Mouse (Mus musculus) Patski (cell line): ENCODE results near the gene Ptpn23. TPM values are rescaled to one million over a fixed set of nuclear protein-coding genes. Genes with fewer than 3 reads are reported as not detected.
"Not testable (repeated sequence)": the region's sequence is repeated elsewhere in the genome, so short reads cannot be mapped to it uniquely, and the experiment has no call there.

ENCODE experiments used
- ATAC-seq: fragments of 100-300 bp; one replicate; pipeline ENCODE4 v1.8.0; 2021
- CTCF ChIA-PET: fragments of 350-600 bp; sonication (Branson Sonifier 250); formaldehyde crosslinking; loops from one replicate; lab custom pipeline; 2022; ENCODE audit warnings: inconsistent platforms; lab: Charles Lee
- POLR2A ChIA-PET: fragments of 350-600 bp; sonication (Branson Sonifier 250); formaldehyde crosslinking; loops from one replicate; lab custom pipeline; 2022; ENCODE audit warnings: antibody characterized with exemption, inconsistent platforms; lab: Charles Lee
- DNase-seq: peaks from one replicate; pipeline ENCODE4 v3.0.0-alpha.2; 2011; ENCODE audit warnings: low read depth, low spot score
- H3K27me3 ChIP-seq: fragments of 371-371 bp; one replicate; pipeline ENCODE4 v1.5.1; 2021
- CTCF ChIP-seq: fragments of 100-300 bp; IDR thresholded peaks from one replicate; pipeline ENCODE4 v1.5.1; 2021
- in situ Hi-C: fragments of 300-500 bp; cut with MboI; formaldehyde crosslinking; loops from 3 replicates; pipeline ENCODE4 v1.11.1; 2018; ENCODE audit warnings: low pct_unique_long_range_greater_than_20kb, mixed read lengths
- polyA plus RNA-seq: library from polyadenylated mRNA; unstranded; gene quantifications from one replicate; pipeline ENCODE4 v1.2.3, GENCODE M21; 2021

The Ptpn23 gene
- polyA plus RNA-seq, 1 experiment from 2014 or later = 107 TPM

DNA sequence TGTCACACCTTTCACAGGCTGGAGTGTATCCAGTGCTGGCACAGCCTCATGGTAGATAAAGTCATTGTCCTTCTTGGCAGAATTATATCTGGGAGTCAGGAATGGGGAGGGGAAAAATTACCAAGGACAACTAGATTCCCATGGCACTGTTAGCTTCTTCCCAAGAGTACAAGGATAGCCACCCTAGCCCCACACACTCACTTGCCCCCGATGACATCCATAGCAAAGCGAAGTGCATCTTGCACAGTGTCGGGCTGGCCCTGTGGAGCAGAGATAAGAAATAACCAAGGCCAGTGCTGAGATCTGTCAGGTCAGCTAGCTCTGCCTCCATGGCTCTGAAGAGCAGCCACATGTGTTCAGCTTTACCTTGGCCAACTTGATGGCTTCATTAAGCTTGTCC lies 17.2 kb downstream of the Ptpn23 start:
- in situ Hi-C loops = no loop called here
- ATAC-seq = no peak
- no peaks in the 10 kb centered on the region for H3K27me3 ChIP-seq
- no peak for DNase-seq
- POLR2A ChIA-PET = interaction anchor here (0.8 kb wide), 1 partner anchor 14 kb away, joined by 3 read pairs; no protein-coding TSS in a partner anchor
- CTCF ChIA-PET = no interaction called here
- no peak for TF ChIP-seq CTCF

DNA sequence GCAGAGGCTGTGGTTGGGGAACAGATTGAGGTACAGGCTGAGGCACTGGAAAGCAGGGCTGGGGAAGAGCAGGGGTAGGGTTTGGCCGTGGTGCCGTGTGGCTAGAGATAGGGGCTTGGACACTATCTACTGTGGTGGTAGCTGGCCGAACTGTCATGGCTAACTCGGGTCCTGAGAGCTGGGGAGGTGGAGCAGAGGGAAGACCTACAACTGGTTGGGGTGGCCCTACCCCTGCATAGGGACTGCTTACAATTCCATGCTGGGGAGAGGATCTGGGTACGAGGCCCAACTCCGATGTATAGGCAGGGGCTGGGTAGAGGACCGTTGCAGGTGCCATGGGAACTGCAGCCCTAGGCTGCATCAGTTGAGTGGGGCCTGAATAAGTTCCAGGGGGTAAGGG lies 20.0 kb downstream of the Ptpn23 start:
- ATAC-seq (no peak), DNase-seq (no peak)
- TF ChIP-seq CTCF = no peak
- in situ Hi-C loops = no loop called here
- ChIA-PET CTCF (no interaction called here), POLR2A (no interaction called here)
- no peaks in the 10 kb centered on the region for H3K27me3 ChIP-seq

DNA sequence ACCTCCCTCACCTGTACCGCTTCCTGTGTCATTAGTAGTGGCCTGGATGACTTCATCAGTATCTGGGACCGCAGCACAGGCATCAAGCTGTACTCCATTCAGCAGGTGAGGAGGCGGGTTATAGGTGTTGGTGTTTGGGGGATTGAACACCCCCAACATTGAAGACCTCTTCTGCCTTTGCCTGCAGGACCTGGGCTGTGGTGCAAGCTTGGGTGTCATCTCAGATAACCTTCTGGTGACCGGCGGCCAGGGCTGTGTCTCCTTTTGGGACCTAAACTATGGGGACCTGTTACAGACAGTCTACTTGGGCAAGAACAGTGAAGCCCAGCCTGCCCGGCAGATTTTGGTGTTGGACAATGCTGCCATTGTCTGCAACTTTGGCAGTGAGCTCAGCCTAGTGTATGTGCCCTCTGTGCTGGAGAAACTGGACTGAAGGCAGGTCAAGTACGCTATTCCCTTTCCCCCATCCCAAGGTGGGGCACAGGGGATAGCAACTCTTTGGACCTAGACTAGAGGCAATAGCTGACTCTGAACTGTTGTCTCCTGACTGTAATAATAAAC lies 23.6 kb downstream of the Ptpn23 start:
- DNase-seq (no peak), ATAC-seq (no peak)
- CTCF ChIA-PET = interaction anchor here (1.1 kb wide), 1 partner anchor 190 kb away, joined by 3 read pairs; no protein-coding TSS in a partner anchor
- no peaks in the 10 kb centered on the region for H3K27me3 ChIP-seq
- in situ Hi-C loops = no loop called here
- POLR2A ChIA-PET = interaction anchor here (0.8 to 2.1 kb wide), 2 partner anchors 22 to 23 kb away, joined by 3 to 5 read pairs; no protein-coding TSS in a partner anchor
- no peak for TF ChIP-seq CTCF

DNA sequence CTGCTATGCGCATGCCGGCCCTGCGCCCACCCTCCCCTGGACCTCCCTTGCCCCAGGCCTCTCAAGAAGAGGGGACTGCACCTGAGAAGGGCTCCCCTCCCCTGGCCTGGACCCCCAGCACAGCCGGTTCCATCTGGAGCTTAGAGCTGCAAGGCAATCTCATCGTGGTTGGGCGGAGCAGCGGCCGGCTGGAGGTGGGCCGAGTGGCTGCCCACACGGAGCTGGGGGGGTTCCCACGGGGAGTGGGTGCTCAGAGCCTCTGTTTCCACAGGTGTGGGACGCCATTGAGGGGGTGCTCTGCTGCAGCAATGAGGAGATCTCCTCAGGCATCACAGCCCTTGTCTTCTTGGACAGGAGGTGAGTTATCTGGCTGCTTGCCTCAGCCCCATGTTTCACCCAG lies 26.7 kb downstream of the Ptpn23 start:
- TF ChIP-seq CTCF = no peak
- no peaks in the 10 kb centered on the region for H3K27me3 ChIP-seq
- ATAC-seq (no peak), DNase-seq (no peak)
- ChIA-PET CTCF (no interaction called here), POLR2A (no interaction called here)
- in situ Hi-C loops = no loop called here

DNA sequence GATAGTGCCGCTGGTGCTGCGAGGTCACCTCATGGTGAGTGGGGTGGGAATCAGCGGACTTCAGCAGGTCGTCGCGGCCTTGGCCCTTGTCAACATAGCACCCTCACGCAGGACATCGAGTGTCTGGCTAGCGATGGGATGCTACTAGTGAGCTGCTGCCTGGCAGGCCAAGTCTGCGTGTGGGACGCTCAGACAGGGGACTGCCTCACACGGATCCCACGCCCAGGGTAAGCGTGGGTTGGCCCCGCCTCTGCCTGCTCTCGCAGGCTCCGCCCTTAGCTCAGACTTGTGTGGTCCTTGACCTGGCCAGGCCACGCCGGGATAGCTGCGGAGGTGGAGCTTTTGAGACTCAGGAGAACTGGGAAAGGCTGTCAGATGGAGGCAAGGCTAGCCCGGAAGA lies 27.4 kb downstream of the Ptpn23 start:
- in situ Hi-C loops = no loop called here
- ChIA-PET CTCF (no interaction called here), POLR2A (no interaction called here)
- ATAC-seq (peak; percentile 10), DNase-seq (no peak)
- no peak for TF ChIP-seq CTCF
- H3K27me3 ChIP-seq = no peaks in the 10 kb centered on the region

DNA sequence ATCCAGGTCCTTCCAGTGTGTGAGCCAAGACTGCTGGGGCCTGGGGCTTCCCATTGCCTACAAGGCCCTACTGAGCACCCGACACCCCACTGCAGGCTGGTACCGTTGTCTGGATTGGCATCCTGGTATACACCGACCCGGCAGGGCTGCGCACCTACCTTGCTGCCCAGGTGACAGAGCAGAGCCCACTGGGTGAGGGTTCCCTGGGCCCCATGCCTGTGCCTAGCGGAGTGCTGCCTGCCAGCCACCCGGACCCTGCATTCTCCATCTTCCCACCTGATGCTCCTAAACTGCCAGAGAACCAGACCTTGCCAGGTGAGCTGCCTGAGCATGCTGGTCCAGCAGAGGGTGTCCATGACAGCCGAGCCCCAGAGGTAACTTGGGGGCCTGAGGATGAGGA lies 28.7 kb downstream of the Ptpn23 start:
- POLR2A ChIA-PET = no interaction called here
- H3K27me3 ChIP-seq = no peaks in the 10 kb centered on the region
- no peak for TF ChIP-seq CTCF
- no peak for ATAC-seq
- in situ Hi-C loops = no loop called here
- no peak for DNase-seq
- CTCF ChIA-PET = no interaction called here

DNA sequence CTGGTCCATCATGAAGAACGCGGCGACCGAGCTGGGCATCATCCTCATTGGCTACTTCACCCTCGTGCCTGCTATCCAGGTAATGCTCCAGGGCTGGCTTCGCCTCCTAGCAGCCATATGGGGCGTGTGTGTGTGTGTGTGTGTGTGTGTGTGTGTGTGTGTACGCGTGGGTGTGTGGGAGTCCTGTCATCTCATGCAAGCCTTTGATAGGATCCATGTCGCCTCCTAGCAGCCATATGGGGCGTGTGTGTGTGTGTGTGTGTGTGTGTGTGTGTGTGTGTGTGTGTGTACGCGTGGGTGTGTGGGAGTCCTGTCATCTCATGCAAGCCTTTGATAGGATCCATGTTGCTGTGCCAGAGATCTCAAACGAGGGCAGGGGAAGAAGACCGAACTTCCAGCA lies 30.4 kb downstream of the Ptpn23 start:
- POLR2A ChIA-PET, CTCF ChIA-PET, ATAC-seq, in situ Hi-C loops, H3K27me3 ChIP-seq, DNase-seq: not testable (repeated sequence)

DNA sequence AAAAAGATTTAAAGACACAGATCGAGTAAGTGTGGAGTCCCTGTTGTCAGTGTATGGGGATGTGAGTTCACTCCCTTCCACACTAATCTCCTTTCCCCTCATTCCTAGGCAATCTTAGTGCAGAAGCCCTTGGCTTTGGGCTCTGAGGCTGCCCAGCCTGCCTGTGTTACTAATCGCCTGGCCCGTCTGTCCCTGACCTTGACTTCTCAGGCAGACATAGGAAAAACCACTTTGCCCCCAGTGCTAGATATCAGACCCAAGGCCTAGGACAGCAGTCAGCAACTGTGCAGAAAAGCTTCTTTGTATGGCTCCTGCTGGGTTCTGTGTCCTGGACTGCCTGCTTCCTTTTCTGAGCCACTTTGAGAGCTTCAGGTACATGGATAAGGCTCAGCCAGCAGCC lies 32.3 kb downstream of the Ptpn23 start:
- ChIA-PET POLR2A (interaction anchor here (0.5 to 1.2 kb wide), 3 partner anchors 14 to 408 kb away, joined by 3 to 4 read pairs (median 4); no protein-coding TSS in a partner anchor), CTCF (interaction anchor here (1.0 kb wide), 1 partner anchor 11 kb away, joined by 3 read pairs; no protein-coding TSS in a partner anchor)
- in situ Hi-C loops = no loop called here
- no peak for DNase-seq
- no peak for ATAC-seq
- H3K27me3 ChIP-seq = no peaks in the 10 kb centered on the region
- no peak for TF ChIP-seq CTCF

DNA sequence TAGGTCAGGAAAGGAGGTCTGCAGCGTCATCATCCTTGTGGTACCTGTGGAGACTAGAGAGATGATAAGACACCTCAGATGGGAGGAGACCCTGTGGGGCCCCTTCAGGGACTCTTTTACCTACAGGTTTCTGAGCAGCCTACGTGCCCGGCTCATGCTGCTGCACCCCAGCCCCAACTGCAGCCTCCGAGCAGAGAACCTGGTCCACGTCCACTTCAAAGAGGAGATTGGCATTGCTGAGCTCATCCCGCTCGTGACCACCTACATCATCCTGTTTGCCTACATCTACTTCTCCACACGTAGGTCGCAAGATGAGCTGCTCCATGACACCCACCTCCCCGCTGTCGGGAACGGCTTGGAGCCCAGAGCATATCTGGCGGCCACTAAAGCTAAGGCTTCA lies 34.1 kb downstream of the Ptpn23 start:
- in situ Hi-C loops = no loop called here
- ChIA-PET POLR2A (no interaction called here), CTCF (interaction anchor here (1.2 kb wide), 1 partner anchor 13 kb away, joined by 3 read pairs; no protein-coding TSS in a partner anchor)
- ATAC-seq (no peak), DNase-seq (no peak)
- no peak for TF ChIP-seq CTCF
- no peaks in the 10 kb centered on the region for H3K27me3 ChIP-seq

DNA sequence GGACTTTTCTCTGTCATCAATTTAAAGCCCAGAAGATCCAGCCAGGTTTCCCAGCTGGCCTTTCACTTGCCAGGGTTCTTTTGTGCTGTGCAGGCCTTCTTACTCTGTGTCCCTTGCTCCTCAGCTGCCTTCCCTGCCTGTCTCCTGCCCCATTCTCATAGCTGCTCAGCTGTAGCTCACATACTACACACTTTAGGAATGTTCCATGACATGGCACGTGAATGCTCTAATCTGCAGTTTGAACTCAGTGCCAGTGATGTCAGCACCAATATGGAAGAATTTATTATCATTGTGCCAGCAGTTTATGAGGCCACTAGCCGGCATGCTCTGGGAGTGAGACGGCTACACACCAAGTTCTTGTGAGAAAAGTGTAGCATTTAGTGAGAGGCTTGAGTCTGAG lies 38.2 kb downstream of the Ptpn23 start:
- in situ Hi-C loops = no loop called here
- ATAC-seq = no peak
- H3K27me3 ChIP-seq = no peaks in the 10 kb centered on the region
- DNase-seq = no peak
- CTCF ChIA-PET = no interaction called here
- TF ChIP-seq CTCF = no peak
- POLR2A ChIA-PET = interaction anchor here (0.7 kb wide), 1 partner anchor 28 kb away, joined by 3 read pairs; no protein-coding TSS in a partner anchor

DNA sequence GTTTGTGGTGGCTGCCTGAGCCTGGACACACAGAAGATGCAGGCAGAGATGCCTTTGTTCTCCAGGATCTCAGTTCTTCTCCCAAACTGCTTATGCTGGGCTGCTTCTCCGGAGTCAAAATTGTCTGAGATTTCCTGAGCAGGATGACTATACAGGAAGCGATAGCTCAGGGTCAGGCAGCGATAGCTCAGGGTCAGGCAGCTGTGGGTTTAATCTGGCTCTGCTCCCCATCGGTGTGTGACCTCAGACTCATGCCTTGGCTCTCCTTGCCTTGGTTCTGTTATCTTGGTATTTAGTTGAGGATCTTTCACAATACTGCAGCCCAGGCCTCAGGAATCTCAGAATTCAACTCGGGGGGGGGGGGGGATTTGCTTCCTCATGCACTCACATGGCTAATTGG lies 41.3 kb downstream of the Ptpn23 start:
- DNase-seq = peak; percentile 7
- CTCF ChIA-PET = no interaction called here
- no peak for TF ChIP-seq CTCF
- in situ Hi-C loops = no loop called here
- peak; percentile 67 for ATAC-seq
- no peaks in the 10 kb centered on the region for H3K27me3 ChIP-seq
- POLR2A ChIA-PET = no interaction called here
